Mouse (Mus musculus): ENCODE data around the gene C1galt1c1. TPM values are rescaled to one million over a fixed set of nuclear protein-coding genes. Genes with fewer than 3 reads are reported as not detected.

The C1galt1c1 gene
- polyA plus RNA-seq, 1 experiment from 2014 or later = 31.5 TPM

GRCm38 (mm10) chrX:38581140-38581539 is 53.7 kb downstream of the C1galt1c1 start:
- WGBS = 96% methylated on average over 1 of the region's 1 CpGs
- H3K4me2 ChIP-seq (ENCODE audit: low read depth, low read length) = no peak overlapping the region
- no peaks in the 10 kb centered on the region for H3K36me3 ChIP-seq (ENCODE audit: control insufficient read depth, insufficient read depth, low read length)
- H3K4me1 ChIP-seq (ENCODE audit: control insufficient read depth, insufficient read depth, low read length) = no peaks in the 10 kb centered on the region
- no peak for ATAC-seq (ENCODE audit: low read depth)
- H3K27ac ChIP-seq (ENCODE audit: low read depth, low read length) = no peak overlapping the region
- no peak overlapping the region for H3K4me3 ChIP-seq (ENCODE audit: low read depth, low read length)
- no peaks in the 10 kb centered on the region for H3K27me3 ChIP-seq (ENCODE audit: control insufficient read depth, insufficient read depth, low read length)
- no peaks in the 10 kb centered on the region for H3K9me3 ChIP-seq (ENCODE audit: control insufficient read depth, low read length)
- H3K9ac ChIP-seq (replicated peaks; ENCODE audit: low read depth, low read length) = no peak overlapping the region

Other genes starting within 250 kb of the C1galt1c1 start
- gene Lamp2, start 178.6 kb downstream of the C1galt1c1 start, polyA plus RNA-seq (2014; fragmentation: Nextera tagmentation; extraction: Ambion mirVana) = 61.4 and 87.3 TPM in 2 replicates
- 23.1 and 26.4 TPM in 2 replicates for gene Cul4b, start 58.9 kb downstream of the C1galt1c1 start, polyA plus RNA-seq (2014; fragmentation: Nextera tagmentation; extraction: Ambion mirVana)
- 217 and 235 TPM in 2 replicates for gene Mcts1, start 34.5 kb downstream of the C1galt1c1 start, polyA plus RNA-seq (2014; fragmentation: Nextera tagmentation; extraction: Ambion mirVana)
- 0.41 and 0.58 TPM in 2 replicates for gene 6030498E09Rik, start 137.6 kb upstream of the C1galt1c1 start, polyA plus RNA-seq (2014; fragmentation: Nextera tagmentation; extraction: Ambion mirVana)

Measured in neural tube, embryonic 14.5 days (tissue).